Mouse (Mus musculus) gastrocnemius, postnatal 4 days (tissue): Measurements from ENCODE around the gene Brd9. TPM values are rescaled to one million over a fixed set of nuclear protein-coding genes. Genes with fewer than 3 reads are reported as not detected.
A peak's percentile ranks its signal among the peaks of the same experiment; 100 is the strongest.

Source experiments
- DNase-seq, 2 experiments: peaks; one replicate each; pipeline ENCODE4 v3.0.0; 2021 to 2022; ENCODE audit warnings: low spot score in 2 of 2, mixed read lengths in 2 of 2
- long read RNA-seq, 2 experiments: library from polyadenylated mRNA; stranded (forward); transcript quantifications; one replicate each; pipeline ENCODE4 v2.0.0; 2021
- total RNA-seq, 2 experiments: library from RNA; stranded (reverse); gene quantifications; 2 replicates each; pipeline ENCODE4 v1.2.3; 2021

The Brd9 gene
- 10 to 100 TPM; 25.8 to 29.1 TPM for total RNA-seq
- long read RNA-seq, experiment 1, transcript Brd9-201 (16 exons, 2,407 nt): major isoform, 25 of 48 reads
- long read RNA-seq, experiment 1, transcript Brd9-206 (16 exons, 2,430 nt): minor isoform, 6 of 48 reads
- long read RNA-seq, experiment 1, partial matches to known transcripts: 4 of 48 reads
- long read RNA-seq, experiment 1, other reads (novel, unspliced or antisense): 13 of 48 reads
- long read RNA-seq, experiment 2, transcript Brd9-201 (16 exons, 2,407 nt): major isoform, 21 of 43 reads
- long read RNA-seq, experiment 2, transcript Brd9-206 (16 exons, 2,430 nt): minor isoform, 7 of 43 reads
- long read RNA-seq, experiment 2, partial matches to known transcripts: 0 of 43 reads
- long read RNA-seq, experiment 2, other reads (novel, unspliced or antisense): 15 of 43 reads

DNA sequence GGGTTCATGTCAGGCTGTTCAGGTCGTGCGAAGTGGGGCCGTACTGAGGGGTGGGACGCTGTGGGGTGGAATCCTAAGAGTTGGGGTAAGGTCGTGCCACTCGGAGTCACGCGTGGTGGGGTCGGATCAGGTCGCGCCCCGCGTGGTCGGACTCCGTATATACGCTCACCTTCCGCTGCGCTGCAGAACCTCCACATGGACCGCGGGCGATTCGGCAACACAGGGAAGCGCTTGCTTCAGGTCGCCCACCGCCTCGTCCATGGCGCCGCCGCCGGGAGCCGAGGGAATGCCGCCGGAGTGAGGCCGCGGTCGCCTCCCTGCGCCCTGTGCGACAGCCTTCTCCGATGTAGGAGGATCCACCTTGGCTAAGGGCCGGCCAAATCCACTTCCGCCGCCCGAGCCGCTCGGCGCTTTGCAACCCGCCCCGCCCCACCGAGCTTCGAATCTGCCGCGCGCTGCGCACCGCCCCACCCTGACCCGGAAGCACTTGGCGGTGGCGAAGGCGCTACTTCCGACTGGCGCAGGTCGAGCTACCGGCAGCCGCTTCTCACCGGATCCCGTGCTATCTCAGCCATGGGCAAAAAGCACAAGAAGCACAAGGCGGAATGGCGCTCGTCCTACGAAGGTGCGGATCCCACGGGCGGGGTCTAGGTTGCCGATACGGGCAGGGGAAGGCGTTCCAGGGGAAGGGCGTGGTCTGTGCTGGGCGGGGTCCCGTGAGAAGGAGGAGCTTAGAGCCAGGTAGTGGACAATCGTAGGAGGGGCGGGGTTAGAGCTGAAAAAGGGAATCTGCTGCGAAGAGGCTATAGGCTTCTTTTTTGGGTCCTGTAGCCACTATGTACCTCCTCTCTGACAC is at the start of gene Brd9, which contains the start of gene Trip13:
TSS of gene Brd9 (plus strand) at position 491 of the 856 bp plus-strand sequence.
TSS of gene Trip13 (minus strand) at position 464 of the 856 bp plus-strand sequence.
- peak; percentile 87 to 96 for DNase-seq

DNA sequence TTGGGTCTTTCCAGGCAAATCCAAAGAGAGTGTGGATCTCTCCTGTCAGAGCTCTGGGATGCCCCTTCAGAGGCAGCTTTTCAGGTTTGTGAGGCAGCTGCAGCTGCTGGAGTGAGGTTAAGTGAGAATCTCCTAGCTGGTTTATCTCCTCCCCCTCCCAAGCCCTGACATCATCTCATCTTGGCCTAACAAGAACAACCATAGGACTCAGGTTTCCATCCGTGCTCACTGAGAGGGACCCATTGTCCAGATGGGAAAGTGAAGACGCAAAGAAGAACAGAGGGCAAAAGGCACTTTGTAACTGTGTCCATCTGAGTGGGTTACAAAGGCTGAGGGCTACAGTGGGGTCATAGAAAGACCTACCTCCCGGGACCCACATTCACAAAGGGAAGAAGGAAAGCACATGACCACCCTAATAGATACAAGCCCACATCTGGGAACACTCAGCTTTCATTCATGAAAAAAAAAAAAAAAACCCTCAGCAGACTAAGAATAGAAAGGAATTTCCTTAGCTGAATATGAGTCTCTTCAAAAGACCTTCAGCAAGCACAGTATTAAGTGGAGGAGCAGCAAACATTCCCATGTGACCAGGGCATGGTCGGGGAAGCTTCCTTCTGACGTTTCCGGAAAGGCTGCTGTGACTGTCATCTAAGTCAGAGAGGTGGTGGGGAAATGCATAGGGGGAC is 45.0 kb upstream of the Brd9 start:
- no peak for DNase-seq

GRCm38 (mm10) chr13:73897561-73897960 is 40.0 kb upstream of the Brd9 start:
- no peak for DNase-seq

DNA sequence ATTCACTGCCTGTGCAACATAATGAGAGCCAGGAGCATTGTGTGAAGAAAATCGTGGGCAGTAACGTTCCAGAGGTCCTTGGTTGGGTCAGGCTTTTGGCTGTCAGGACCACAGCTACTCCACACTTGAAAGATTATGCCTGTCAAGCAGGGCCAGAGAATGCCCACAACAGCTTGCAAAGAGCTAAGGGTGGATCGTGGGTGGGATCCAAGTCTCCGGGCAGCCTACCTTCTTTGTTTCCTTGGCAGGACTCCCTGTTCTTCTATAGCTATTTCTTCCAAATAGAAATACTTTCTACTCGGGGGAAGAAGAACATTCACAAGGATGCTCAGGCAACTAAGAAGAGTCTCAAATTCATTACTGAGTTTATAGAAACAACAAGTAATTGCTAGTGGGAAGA is 30.5 kb upstream of the Brd9 start:
- DNase-seq: no peak

DNA sequence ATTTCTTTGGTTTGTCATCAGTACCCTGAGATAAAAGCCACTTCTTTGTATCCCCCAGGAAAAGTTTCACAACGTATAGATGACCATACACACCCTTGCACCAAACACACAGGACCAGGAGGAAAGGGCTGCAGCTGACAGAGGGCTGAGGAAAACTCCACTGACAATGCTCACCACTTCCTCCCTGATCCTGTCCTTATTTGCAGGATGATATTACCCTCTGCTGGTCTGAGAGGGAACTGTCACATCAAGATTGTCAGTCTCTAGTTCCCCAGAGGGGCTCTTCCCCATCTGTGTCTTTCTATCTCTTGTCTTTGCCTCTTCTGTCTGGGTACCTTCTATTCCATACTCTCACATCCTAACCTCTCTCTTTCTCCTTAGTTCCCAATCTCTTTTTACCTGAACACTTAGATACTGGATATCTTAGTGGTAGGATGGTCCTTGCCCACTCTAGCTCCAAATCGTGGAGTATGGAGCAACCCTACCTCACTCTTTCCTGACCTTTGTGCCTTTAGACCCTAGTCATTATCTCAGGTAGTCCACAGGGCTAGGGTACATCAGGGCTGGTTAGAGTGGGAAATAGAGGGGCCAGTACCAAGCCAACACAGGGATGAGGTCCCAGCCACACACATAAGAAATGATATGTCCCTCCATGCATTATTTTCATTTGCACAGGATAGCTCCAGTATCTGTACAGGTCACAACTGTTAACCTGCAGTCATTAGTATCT is 29.8 kb upstream of the Brd9 start:
- DNase-seq: peak in 1 of 2 experiments; percentile 29

DNA sequence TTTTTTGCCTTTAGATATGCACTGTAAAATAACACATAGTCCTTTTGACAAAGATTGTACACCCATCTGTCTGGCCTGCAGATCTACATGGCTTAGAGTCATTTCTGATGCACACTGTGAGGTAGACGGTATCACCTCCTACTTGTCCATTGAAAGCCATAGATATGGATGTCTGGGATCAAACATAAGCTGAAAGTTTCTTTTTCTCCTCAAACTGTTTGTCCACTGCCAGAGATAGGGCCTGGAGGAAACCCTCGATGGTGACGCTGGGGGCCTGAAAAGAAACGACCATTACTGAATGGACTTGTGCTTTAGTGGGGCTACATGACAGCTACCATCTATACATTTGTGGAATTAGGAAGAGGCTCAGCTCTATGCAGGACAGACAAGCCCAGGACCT is 24.5 kb upstream of the Brd9 start:
- no peak for DNase-seq

DNA sequence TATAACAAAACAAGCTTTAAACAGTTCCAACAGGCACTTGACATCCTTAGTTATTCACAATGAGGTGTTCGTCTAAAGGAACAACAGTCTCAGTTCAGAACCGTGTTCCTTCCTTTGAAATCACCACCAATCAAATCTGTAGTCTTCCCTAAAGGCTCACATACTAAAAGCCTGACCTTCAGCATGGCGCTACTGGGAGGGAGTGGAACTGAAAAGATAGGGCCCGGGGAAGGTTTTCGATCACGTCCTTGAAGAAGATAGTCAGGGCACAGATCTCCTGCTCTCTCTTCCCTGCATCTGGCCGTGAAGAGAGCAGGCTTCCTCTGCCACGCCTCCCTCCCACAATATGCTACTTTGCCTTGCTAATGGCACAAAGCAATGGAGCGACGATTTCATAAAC is 5.4 kb upstream of the Brd9 start:
- no peak for DNase-seq

- no peak for DNase-seq
These were observed 682 bp upstream of the Brd9 start for GRCm38 (mm10) chr13:73936938-73937320.

DNA sequence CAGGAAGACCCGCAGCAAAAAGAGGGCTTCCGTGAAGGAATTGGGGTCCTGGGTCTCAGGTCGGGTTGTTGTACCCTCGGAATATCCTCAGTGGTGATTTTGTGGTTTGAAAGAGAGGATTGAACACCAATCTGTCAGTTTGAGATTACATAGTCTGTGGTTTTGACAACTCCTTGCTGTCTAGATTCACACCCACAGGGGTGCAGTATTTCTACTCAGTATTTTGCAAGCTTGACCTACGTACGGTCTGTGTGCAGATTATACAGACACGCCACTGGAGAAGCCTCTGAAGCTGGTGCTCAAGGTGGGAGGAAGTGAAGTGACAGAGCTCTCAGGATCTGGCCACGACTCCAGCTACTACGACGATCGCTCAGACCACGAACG is 558 bp downstream of the Brd9 start:
- DNase-seq: no peak

DNA sequence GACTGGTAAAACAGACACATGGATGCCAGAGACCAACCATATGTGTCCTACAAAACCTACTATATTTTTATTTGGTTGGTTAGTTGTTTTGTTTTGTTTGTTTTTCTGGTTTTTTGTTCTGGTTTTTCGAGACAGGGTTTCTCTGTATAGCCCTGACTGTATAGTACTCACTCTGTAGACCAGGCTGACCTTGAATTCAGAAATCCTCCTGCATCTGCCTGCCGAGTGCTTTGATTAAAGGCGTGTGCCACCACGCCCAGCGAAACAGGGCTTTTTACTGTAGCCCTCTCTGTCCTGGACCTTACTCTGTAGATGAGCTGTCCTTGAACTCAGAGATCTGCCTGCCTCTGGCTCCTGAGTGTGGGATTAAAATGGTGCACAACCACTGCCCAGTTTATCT is 1.5 kb downstream of the Brd9 start:
- no peak for DNase-seq

GRCm38 (mm10) chr13:73944606-73945005 is 7.0 kb downstream of the Brd9 start:
- DNase-seq: no peak

GRCm38 (mm10) chr13:73953551-73954130 is 16.0 kb downstream of the Brd9 start:
- no peak for DNase-seq

GRCm38 (mm10) chr13:73954666-73955065 is 17.1 kb downstream of the Brd9 start:
- DNase-seq: no peak

DNA sequence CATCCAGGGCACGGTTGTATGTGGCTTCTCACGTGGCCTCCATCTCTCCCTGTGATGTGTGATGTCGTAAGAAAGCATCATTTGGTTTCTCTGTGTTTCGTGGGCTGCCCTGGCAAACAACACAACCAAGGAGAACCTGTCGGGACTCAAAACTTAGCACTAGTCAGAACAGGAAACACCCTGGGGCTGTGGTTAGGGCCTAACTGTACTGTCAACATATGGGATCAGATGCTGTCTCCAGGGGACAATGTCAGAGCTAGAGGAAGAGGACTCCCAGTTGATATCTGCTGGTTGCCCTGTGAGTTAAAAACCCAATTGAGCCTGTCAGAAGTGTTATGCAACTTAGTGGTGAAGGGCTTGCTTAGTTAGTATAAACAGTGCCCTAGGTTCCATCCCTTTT is 17.9 kb downstream of the Brd9 start:
- DNase-seq: no peak

GRCm38 (mm10) chr13:73960117-73960652 is 22.6 kb downstream of the Brd9 start:
- DNase-seq: no peak

DNA sequence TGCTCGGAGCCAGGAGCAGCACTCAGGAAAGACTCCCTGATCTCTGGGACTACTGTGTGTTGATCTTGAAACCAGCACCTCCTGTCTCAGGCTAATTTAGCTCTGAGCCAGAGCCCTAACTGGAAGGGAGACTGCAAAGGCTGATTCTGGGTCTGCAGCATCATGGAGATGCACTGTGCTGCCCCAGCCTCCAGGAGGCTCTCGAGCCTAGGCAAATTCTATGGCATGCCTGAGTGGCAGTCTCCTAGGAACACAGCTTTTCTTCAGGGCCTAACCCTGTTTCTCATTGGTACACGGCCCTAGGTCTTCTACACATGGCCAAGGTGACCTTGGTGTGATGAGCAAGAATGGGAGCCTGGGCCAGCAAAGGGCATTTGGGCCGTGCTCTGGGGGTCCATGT is 23.6 kb downstream of the Brd9 start:
- DNase-seq: no peak

DNA sequence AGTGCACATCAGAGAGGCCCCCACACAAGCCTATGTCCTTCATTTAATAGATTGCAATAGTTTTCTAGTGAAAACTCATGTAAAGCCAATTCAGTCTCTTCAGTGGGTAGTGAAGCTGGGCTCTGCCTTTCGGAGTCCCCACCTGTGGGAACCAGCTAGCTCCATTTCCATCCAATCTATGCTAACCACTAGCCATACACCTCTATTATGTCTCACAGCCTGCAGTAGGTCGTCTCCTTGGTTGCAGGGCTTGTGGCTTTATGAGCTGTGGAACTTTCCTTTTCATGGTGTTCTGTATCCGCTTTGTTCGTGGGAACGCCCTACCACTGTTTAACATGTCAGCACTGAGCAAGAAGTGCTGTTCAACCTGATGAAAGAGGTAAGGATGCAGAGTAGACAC is 25.9 kb downstream of the Brd9 start, which contains the start of gene Zdhhc11:
TSS of gene Zdhhc11 (plus strand) at position 301 of the 400 bp plus-strand sequence.
- DNase-seq: no peak

- DNase-seq: peak; percentile 28 to 58
These were observed 33.2 kb downstream of the Brd9 start for GRCm38 (mm10) chr13:73970545-73971448.

- no peak for DNase-seq
These were observed 36.9 kb downstream of the Brd9 start for GRCm38 (mm10) chr13:73974523-73974922.
